18 mouse cellular contexts compared by ENCODE assay signal in the genomic region with DNA sequence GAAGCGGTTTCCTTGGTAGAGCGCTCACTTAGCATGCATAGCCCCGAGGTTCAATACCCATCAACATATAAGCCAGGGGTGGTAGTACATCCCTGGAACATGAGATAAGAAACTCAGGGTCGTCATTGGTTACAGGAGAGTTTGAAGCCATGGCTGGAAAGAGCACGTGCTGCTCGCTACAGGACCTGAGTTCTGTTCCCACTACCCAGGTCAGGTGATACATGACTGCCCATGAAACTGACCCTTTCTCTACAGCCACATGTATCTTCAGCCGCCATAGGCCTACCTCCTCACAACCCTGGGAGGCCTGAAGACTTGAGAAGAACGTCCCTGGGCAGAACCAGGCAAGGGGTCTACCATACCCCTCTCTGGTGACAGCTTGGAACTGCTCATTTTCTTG. TPM values are rescaled to one million over a fixed set of nuclear protein-coding genes. Genes with fewer than 3 reads are reported as not detected.
DNase-seq lines count a peak whose midpoint lies in the region; ATAC-seq and TF ChIP-seq lines count a peak whose summit lies in the region.
"Had no signal": no experiment of that assay in that cellular context is flagged by ENCODE, and none has a peak within 500 bp of the region (broad histone marks: within the 10 kb centered on the region; RNA-seq: fewer than 3 reads in every experiment).

No protein-coding gene starts in this region.

- WGBS in heart, embryonic 13.5 days = 71% methylated on average over 8 of the region's 8 CpGs
- 71% methylated on average over 8 of the region's 8 CpGs for WGBS in heart, embryonic 11.5 days (ENCODE audit: insufficient replicate concordance)
- whole genome bisulfite sequencing in lung, embryonic 14.5 days = 80% methylated on average over 8 of the region's 8 CpGs
- 82% methylated on average over 8 of the region's 8 CpGs for WGBS in stomach, embryonic 14.5 days
- WGBS in stomach, postnatal 0 days = 82% methylated on average over 8 of the region's 8 CpGs
- 89% methylated on average over 8 of the region's 8 CpGs for WGBS in hindbrain, embryonic 10.5 days

- H3K4me3 ChIP-seq in heart, embryonic 13.5 days = no peak overlapping the region
- no peak overlapping the region for H3K4me3 ChIP-seq in heart, embryonic 11.5 days (ENCODE audit: low read depth, low read length)
- H3K4me3 ChIP-seq in lung, embryonic 14.5 days (ENCODE audit: low read depth, low read length) = no peak overlapping the region
- H3K4me3 ChIP-seq in stomach, embryonic 14.5 days (ENCODE audit: low read depth, low read length) = no peak overlapping the region
- no peak overlapping the region for H3K4me3 ChIP-seq in stomach, postnatal 0 days (ENCODE audit: low read depth, low read length)
- no peak overlapping the region for H3K4me3 ChIP-seq in hindbrain, embryonic 10.5 days
- H3K4me3 ChIP-seq: hindbrain, embryonic 12.5 days; midbrain, embryonic 10.5 days had no signal

- no peak for TF ChIP-seq CTCF in lung, embryonic 14.5 days (IDR thresholded peaks at IDR 0.05; ENCODE audit: low read depth)
- no peak for TF ChIP-seq CTCF in stomach, postnatal 0 days (IDR thresholded peaks at IDR 0.05; ENCODE audit: low read depth)

- no peak overlapping the region for H3K9ac ChIP-seq in heart, embryonic 13.5 days
- no peak overlapping the region for H3K9ac ChIP-seq in heart, embryonic 11.5 days (ENCODE audit: low read depth, low read length)
- H3K9ac ChIP-seq in lung, embryonic 14.5 days = no peak overlapping the region
- H3K9ac ChIP-seq in stomach, embryonic 14.5 days (replicated peaks; ENCODE audit: low read depth, low read length) = no peak overlapping the region
- H3K9ac ChIP-seq in stomach, postnatal 0 days (ENCODE audit: low read length) = no peak overlapping the region
- H3K9ac ChIP-seq: forebrain, postnatal 0 days; hindbrain, embryonic 12.5 days had no signal

- DNase-seq in lung, embryonic 14.5 days = no peak
- DNase-seq in lung, postnatal 4 days = no peak
- DNase-seq in stomach, postnatal 0 days (ENCODE audit: low spot score) = no peak
- DNase-seq in hindbrain, embryonic 10.5 days (ENCODE audit: low spot score) = no peak
- DNase-seq: adrenal gland, postnatal 36 days; cerebellum, adult 9-10 months; forebrain, postnatal 0 days; gastrocnemius, postnatal 14 days; heart, adult 18-20 months; right cerebral cortex, postnatal 14 days had no signal

- H3K27me3 ChIP-seq in heart, embryonic 13.5 days (replicated peaks) = no peaks in the 10 kb centered on the region
- no peaks in the 10 kb centered on the region for H3K27me3 ChIP-seq in heart, embryonic 11.5 days (ENCODE audit: control insufficient read depth, insufficient read depth, low read length)
- H3K27me3 ChIP-seq in lung, embryonic 14.5 days (ENCODE audit: insufficient read depth, low read length) = no peaks in the 10 kb centered on the region
- H3K27me3 ChIP-seq in stomach, embryonic 14.5 days (ENCODE audit: control insufficient read depth, insufficient read depth, low read length) = no peaks in the 10 kb centered on the region
- no peaks in the 10 kb centered on the region for H3K27me3 ChIP-seq in stomach, postnatal 0 days (ENCODE audit: control insufficient read depth, insufficient read depth, low read length)
- H3K27me3 ChIP-seq in hindbrain, embryonic 10.5 days (ENCODE audit: insufficient read depth, poor library complexity, severe bottlenecking) = no peaks in the 10 kb centered on the region
- H3K27me3 ChIP-seq: hindbrain, embryonic 12.5 days; Patski had no signal

- H3K4me2 ChIP-seq in heart, embryonic 13.5 days = 0 out of 2 replicates have a peak overlapping the region, but pooled peaks have one; percentile 71
- no peak overlapping the region for H3K4me2 ChIP-seq in heart, embryonic 11.5 days
- peak overlapping the region; percentile 36; the same call in 1 of the 2 replicates for H3K4me2 ChIP-seq in lung, embryonic 14.5 days
- H3K4me2 ChIP-seq in stomach, embryonic 14.5 days (replicated peaks; ENCODE audit: low read depth, low read length) = no peak overlapping the region
- no peak overlapping the region for H3K4me2 ChIP-seq in stomach, postnatal 0 days (replicated peaks; ENCODE audit: low read depth)
- H3K4me2 ChIP-seq: hindbrain, embryonic 12.5 days had no signal

- peaks cover 32% of the 10 kb centered on the region for H3K36me3 ChIP-seq in heart, embryonic 13.5 days
- H3K36me3 ChIP-seq in heart, embryonic 11.5 days (ENCODE audit: control insufficient read depth, insufficient read depth, low read length) = peaks cover 8% of the 10 kb centered on the region
- H3K36me3 ChIP-seq in lung, embryonic 14.5 days (ENCODE audit: insufficient read depth) = peaks cover 6% of the 10 kb centered on the region; the same call in 1 of the 2 replicates
- peaks cover 3% of the 10 kb centered on the region; the same call in 1 of the 2 replicates for H3K36me3 ChIP-seq in stomach, embryonic 14.5 days (ENCODE audit: control insufficient read depth, insufficient read depth, low read length)
- no peaks in the 10 kb centered on the region for H3K36me3 ChIP-seq in stomach, postnatal 0 days (ENCODE audit: control insufficient read depth, insufficient read depth, low read length)
- no peaks in the 10 kb centered on the region for H3K36me3 ChIP-seq in hindbrain, embryonic 10.5 days
- H3K36me3 ChIP-seq: G1E; hindbrain, embryonic 12.5 days; midbrain, embryonic 10.5 days had no signal

- H3K9me3 ChIP-seq in heart, embryonic 13.5 days = no peaks in the 10 kb centered on the region
- no peaks in the 10 kb centered on the region for H3K9me3 ChIP-seq in heart, embryonic 11.5 days (replicated peaks; ENCODE audit: control insufficient read depth, low read length)
- no peaks in the 10 kb centered on the region for H3K9me3 ChIP-seq in lung, embryonic 14.5 days (ENCODE audit: low read depth, low read length)
- no peaks in the 10 kb centered on the region for H3K9me3 ChIP-seq in stomach, embryonic 14.5 days (ENCODE audit: control insufficient read depth, low read depth, low read length)
- no peaks in the 10 kb centered on the region for H3K9me3 ChIP-seq in stomach, postnatal 0 days (ENCODE audit: control insufficient read depth, low read length)
- H3K9me3 ChIP-seq in hindbrain, embryonic 10.5 days = no peaks in the 10 kb centered on the region
- H3K9me3 ChIP-seq: hindbrain, embryonic 12.5 days; midbrain, embryonic 10.5 days had no signal

- peaks cover 98% of the 10 kb centered on the region for H3K4me1 ChIP-seq in heart, embryonic 13.5 days
- H3K4me1 ChIP-seq in heart, embryonic 11.5 days (ENCODE audit: control insufficient read depth, insufficient read depth, low read length) = peaks cover 91% of the 10 kb centered on the region
- peaks cover 59% of the 10 kb centered on the region for H3K4me1 ChIP-seq in lung, embryonic 14.5 days (ENCODE audit: insufficient read depth)
- peaks cover 64% of the 10 kb centered on the region for H3K4me1 ChIP-seq in stomach, embryonic 14.5 days (ENCODE audit: control insufficient read depth, insufficient read depth, low read length)
- H3K4me1 ChIP-seq in stomach, postnatal 0 days (replicated peaks; ENCODE audit: control insufficient read depth, insufficient read depth) = peaks cover 19% of the 10 kb centered on the region
- H3K4me1 ChIP-seq in hindbrain, embryonic 10.5 days (replicated peaks) = peaks cover 31% of the 10 kb centered on the region

- TF ChIP-seq EP300 in stomach, postnatal 0 days (optimal IDR thresholded peaks at IDR 0.05) = no peak

- H3K27ac ChIP-seq in heart, embryonic 13.5 days (replicated peaks) = peak overlapping the region; percentile 99; the same call in 1 of the 2 replicates
- H3K27ac ChIP-seq in heart, embryonic 11.5 days (ENCODE audit: low read depth, low read length) = no peak overlapping the region
- H3K27ac ChIP-seq in lung, embryonic 14.5 days (ENCODE audit: low read depth) = peak overlapping the region; percentile 99; the same call in 1 of the 2 replicates
- peak overlapping the region; percentile 68 for H3K27ac ChIP-seq in stomach, embryonic 14.5 days (ENCODE audit: low read length)
- H3K27ac ChIP-seq in stomach, postnatal 0 days (replicated peaks) = no peak overlapping the region
- no peak overlapping the region for H3K27ac ChIP-seq in hindbrain, embryonic 10.5 days
- H3K27ac ChIP-seq: hindbrain, embryonic 12.5 days; midbrain, embryonic 10.5 days had no signal

- ATAC-seq in heart, embryonic 13.5 days (ENCODE audit: extremely low read depth, insufficient number of reproducible peaks, low FRiP score, low TSS enrichment) = no peak
- no peak for ATAC-seq in heart, embryonic 11.5 days (replicated peaks; ENCODE audit: insufficient number of reproducible peaks, low FRiP score, low TSS enrichment)
- ATAC-seq in lung, embryonic 14.5 days (ENCODE audit: insufficient read depth) = no peak
- ATAC-seq in stomach, embryonic 14.5 days (ENCODE audit: insufficient number of reproducible peaks, insufficient read depth, low FRiP score, low read depth) = no peak
- no peak for ATAC-seq in stomach, postnatal 0 days (ENCODE audit: low FRiP score, low TSS enrichment)
- ATAC-seq: intestine, postnatal 0 days; Patski had no signal

RNA-seq across cellular contexts. Expression of gene Creb3l2, which starts 13.0 kb away (rescaled TPM):
- polyA plus RNA-seq in heart, embryonic 13.5 days (2015; fragmentation: Nextera tagmentation; extraction: Ambion mirVana) = 29.9 and 30.1 TPM in 2 replicates
- polyA plus RNA-seq in heart, embryonic 11.5 days (2014; fragmentation: Nextera tagmentation; extraction: Ambion mirVana) = 42.9 and 52.9 TPM in 2 replicates
- 33.1 and 35.6 TPM in 2 replicates for polyA plus RNA-seq in lung, embryonic 14.5 days (2014; fragmentation: Nextera tagmentation; extraction: Ambion mirVana)
- 28.7 and 29.6 TPM in 2 replicates for polyA plus RNA-seq in stomach, embryonic 14.5 days (2014; fragmentation: Nextera tagmentation; extraction: Ambion mirVana)
- 8.3 and 8.5 TPM in 2 replicates for polyA plus RNA-seq in stomach, postnatal 0 days (2015; fragmentation: Nextera tagmentation; extraction: Ambion mirVana)
- 7.6 and 9.4 TPM in 2 replicates for polyA plus RNA-seq in hindbrain, embryonic 10.5 days (2016; fragmentation: Nextera tagmentation; extraction: Ambion mirVana)
- polyA plus RNA-seq: G1E had no signal

Comparison
In these comparisons a context has a peak if more than half of its experiments do, and no peak if none do; other contexts are left out.
1. H3K27ac ChIP-seq: peak in heart, embryonic 13.5 days (single experiment), lung, embryonic 14.5 days (single experiment) and stomach, embryonic 14.5 days (single experiment); none in heart, embryonic 11.5 days (single experiment), stomach, postnatal 0 days (single experiment) and hindbrain, embryonic 10.5 days (single experiment).
2. H3K4me2 ChIP-seq: peak in heart, embryonic 13.5 days (single experiment) and lung, embryonic 14.5 days (single experiment); none in heart, embryonic 11.5 days (single experiment), stomach, embryonic 14.5 days (single experiment) and stomach, postnatal 0 days (single experiment).